Mouse (Mus musculus): Measurements from ENCODE around the gene Ubac1. TPM values are rescaled to one million over a fixed set of nuclear protein-coding genes. Genes with fewer than 3 reads are reported as not detected.

Gene Ubac1
- total RNA-seq, 2 experiments from 2014 or later = 59.1 to 68.2 TPM

- DNase-seq (ENCODE audit: low spot score in 2 of 2) = peak; percentile 24 to 26
- intact Hi-C loops (cut with DNase I) = loop anchor here (1.0 to 5.0 kb wide), 3 partner anchors 38 to 275 kb away; partner anchors contain the start of genes Bmyc, Kcnt1 and Ubac1
These were observed 39.0 kb downstream of the Ubac1 start for GRCm38 (mm10) chr2:25982426-25983091.

GRCm38 (mm10) chr2:25982052-25982425 is 39.5 kb downstream of the Ubac1 start:
- peak in 1 of 2 experiments; percentile 24 for DNase-seq (ENCODE audit: low spot score in 2 of 2)

GRCm38 (mm10) chr2:25978997-25979396 is 42.5 kb downstream of the Ubac1 start:
- DNase-seq (ENCODE audit: low spot score in 2 of 2) = no peak
- intact Hi-C loops (cut with DNase I) = no loop called here

More at GRCm38 (mm10) chr2:25982052-25982425, 39.5 kb downstream of the Ubac1 start:
- intact Hi-C loops (cut with DNase I) = loop anchor here (2.0 to 5.0 kb wide), 2 partner anchors 39 to 275 kb away; partner anchors contain the start of genes Bmyc and Ubac1

GRCm38 (mm10) chr2:25977587-25978239 is 43.8 kb downstream of the Ubac1 start:
- DNase-seq (ENCODE audit: low spot score in 2 of 2) = no peak
- intact Hi-C loops (cut with DNase I) = no loop called here

GRCm38 (mm10) chr2:25975141-25975770 is 46.3 kb downstream of the Ubac1 start:
- intact Hi-C loops (cut with DNase I) = no loop called here
- DNase-seq (ENCODE audit: low spot score in 2 of 2) = no peak

GRCm38 (mm10) chr2:25970426-25970825 is 51.1 kb downstream of the Ubac1 start:
- intact Hi-C loops (cut with DNase I) = no loop called here
- DNase-seq (ENCODE audit: low spot score in 2 of 2) = peak in 1 of 2 experiments; percentile 51

- DNase-seq (ENCODE audit: low spot score in 2 of 2) = no peak
- intact Hi-C loops (cut with DNase I) = no loop called here
These were observed 52.2 kb downstream of the Ubac1 start for GRCm38 (mm10) chr2:25969319-25969718.

- DNase-seq (ENCODE audit: low spot score in 2 of 2) = no peak
- intact Hi-C loops (cut with DNase I) = no loop called here
These were observed 72.3 kb downstream of the Ubac1 start for GRCm38 (mm10) chr2:25949291-25949690.

Other genes starting within 250 kb of the Ubac1 start
- not detected for gene Lcn11, start 244.7 kb downstream of the Ubac1 start, total RNA-seq (2021)
- not detected for gene Gm13539, start 239.5 kb downstream of the Ubac1 start, total RNA-seq (2021)
- not detected for gene Glt6d1, start 205.9 kb downstream of the Ubac1 start, total RNA-seq (2021)
- not detected for gene Lcn9, start 198.6 kb downstream of the Ubac1 start, total RNA-seq (2021)
- gene Sohlh1, start 174.5 kb downstream of the Ubac1 start, total RNA-seq (2021) = not detected
- 100 to 1,000 TPM; 111 to 130 TPM for gene Kcnt1, start 158.0 kb downstream of the Ubac1 start, total RNA-seq (2021)
- 100 to 1,000 TPM; 148 to 162 TPM for gene Camsap1, start 38.5 kb downstream of the Ubac1 start, total RNA-seq (2021)
- gene Nacc2, start 101.5 kb upstream of the Ubac1 start, total RNA-seq (2021) = 10 to 100 TPM; 64.8 to 75.2 TPM
- gene Lhx3, start 186.5 kb upstream of the Ubac1 start, total RNA-seq (2021) = under 1 TPM in 1 of 2 experiments, not detected in 1; 0.16 TPM
- gene Qsox2, start 215.8 kb upstream of the Ubac1 start, total RNA-seq (2021) = 10 to 100 TPM; 23.0 to 23.5 TPM